Comparison of ENCODE assay signal across 8 mouse cellular contexts in the genomic region with DNA sequence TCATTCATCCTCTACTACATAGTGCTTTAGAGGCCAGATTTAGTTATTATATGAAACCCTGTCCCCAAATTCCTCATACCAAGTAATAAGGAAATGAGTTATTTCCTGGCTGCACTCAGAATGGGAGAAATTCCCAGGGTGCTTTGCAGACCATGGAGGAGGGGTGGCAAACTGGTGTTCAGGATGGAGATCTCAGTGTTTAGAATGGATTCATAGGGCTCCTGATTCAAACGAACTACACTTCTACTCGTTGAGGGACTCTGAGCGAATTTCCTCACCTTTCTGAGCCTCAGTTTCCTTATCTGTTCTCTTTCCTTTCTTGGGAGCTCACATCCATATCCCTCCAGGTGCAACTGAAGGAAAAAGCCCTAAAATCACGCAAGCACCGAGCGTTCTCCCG. TPM values are rescaled to one million over a fixed set of nuclear protein-coding genes. Genes with fewer than 3 reads are reported as not detected.
DNase-seq lines count a peak whose midpoint lies in the region; ATAC-seq lines count a peak whose summit lies in the region.

No protein-coding gene starts in this region.

- WGBS in hindbrain, embryonic 13.5 days, result 2% methylated on average over 7 of the region's 7 CpGs
- WGBS in midbrain, embryonic 12.5 days, result 1% methylated on average over 7 of the region's 7 CpGs

- peak overlapping the region; percentile 83 for H3K9ac ChIP-seq in hindbrain, embryonic 13.5 days
- H3K9ac ChIP-seq in midbrain, embryonic 12.5 days (replicated peaks), result peak overlapping the region; percentile 70

- H3K4me3 ChIP-seq in hindbrain, embryonic 13.5 days, result peak overlapping the region; percentile 62
- peak overlapping the region; percentile 63 for H3K4me3 ChIP-seq in midbrain, embryonic 12.5 days

- H3K9me3 ChIP-seq in hindbrain, embryonic 13.5 days, result no peaks in the 10 kb centered on the region
- no peaks in the 10 kb centered on the region for H3K9me3 ChIP-seq in midbrain, embryonic 12.5 days

- H3K27ac ChIP-seq in hindbrain, embryonic 13.5 days, result peak overlapping the region; percentile 64
- H3K27ac ChIP-seq in midbrain, embryonic 12.5 days (replicated peaks), result no peak overlapping the region

- H3K4me1 ChIP-seq in hindbrain, embryonic 13.5 days (replicated peaks), result peaks cover 13% of the 10 kb centered on the region
- H3K4me1 ChIP-seq in midbrain, embryonic 12.5 days, result peaks cover 8% of the 10 kb centered on the region; the same call in 1 of the 2 replicates

- peak; percentile 57 for ATAC-seq in frontal cortex, adult (ENCODE audit: low TSS enrichment)
- ATAC-seq in hindbrain, embryonic 13.5 days (ENCODE audit: low FRiP score), result peak; percentile 64
- no peak for ATAC-seq in midbrain, embryonic 12.5 days (ENCODE audit: low FRiP score, low read depth)
- no peak for ATAC-seq in activated CD4-positive, CD25-positive, alpha-beta regulatory T cell, adult 4 months

- H3K4me2 ChIP-seq in hindbrain, embryonic 13.5 days, result peak overlapping the region; percentile 87
- H3K4me2 ChIP-seq in midbrain, embryonic 12.5 days (replicated peaks), result peak overlapping the region; percentile 95

- DNase-seq in frontal cortex, postnatal 14 days (ENCODE audit: low spot score in 2 of 2), result no peak
- peak; percentile 46 to 49 for DNase-seq in right cerebral cortex, postnatal 10 days (ENCODE audit: low spot score in 2 of 2)
- no peak for DNase-seq in right cerebral cortex, postnatal 4 days
- no peak for DNase-seq in gastrocnemius, postnatal 25 days

- 0 out of 2 replicates have a peak, but pooled peaks cover 5% of the 10 kb centered on the region for H3K27me3 ChIP-seq in hindbrain, embryonic 13.5 days
- H3K27me3 ChIP-seq in midbrain, embryonic 12.5 days, result no peaks in the 10 kb centered on the region

- H3K36me3 ChIP-seq in hindbrain, embryonic 13.5 days, result no peaks in the 10 kb centered on the region
- no peaks in the 10 kb centered on the region for H3K36me3 ChIP-seq in midbrain, embryonic 12.5 days

RNA-seq across cellular contexts. Expression of a gene that starts 0.4 kb away (rescaled TPM):
- polyA plus RNA-seq in hindbrain, embryonic 13.5 days (2015; fragmentation: Nextera tagmentation; extraction: Ambion mirVana), result 8.0 and 10.9 TPM in 2 replicates
- 7.6 and 8.9 TPM in 2 replicates for polyA plus RNA-seq in midbrain, embryonic 12.5 days (2016; fragmentation: Nextera tagmentation; extraction: Ambion mirVana)
- 10 to 100 TPM; 18.8 to 21.8 TPM for total RNA-seq in gastrocnemius, postnatal 25 days (2021)
- polyA plus RNA-seq in activated CD4-positive, CD25-positive, alpha-beta regulatory T cell, adult 4 months (2017; shearing (Covaris generic)), result 10 to 100 TPM; 15.7 to 20.9 TPM

RNA-seq across cellular contexts. Expression of a gene that starts 43.7 kb away (rescaled TPM):
- 193 and 197 TPM in 2 replicates for polyA plus RNA-seq in hindbrain, embryonic 13.5 days (2015; fragmentation: Nextera tagmentation; extraction: Ambion mirVana)
- 174 and 178 TPM in 2 replicates for polyA plus RNA-seq in midbrain, embryonic 12.5 days (2016; fragmentation: Nextera tagmentation; extraction: Ambion mirVana)
- total RNA-seq in gastrocnemius, postnatal 25 days (2021), result 10 to 100 TPM; 61.1 to 62.4 TPM
- 100 to 1,000 TPM; 110 to 124 TPM for polyA plus RNA-seq in activated CD4-positive, CD25-positive, alpha-beta regulatory T cell, adult 4 months (2017; shearing (Covaris generic))

Comparison
In these comparisons a context has a peak if more than half of its experiments do, and no peak if none do; other contexts are left out.
1. DNase-seq: peak in right cerebral cortex, postnatal 10 days (2 of 2); none in frontal cortex, postnatal 14 days (0 of 2), right cerebral cortex, postnatal 4 days (single experiment) and gastrocnemius, postnatal 25 days (single experiment).
2. ATAC-seq: peak in frontal cortex, adult (single experiment) and hindbrain, embryonic 13.5 days (single experiment); none in midbrain, embryonic 12.5 days (single experiment) and activated CD4-positive, CD25-positive, alpha-beta regulatory T cell, adult 4 months (single experiment).